Mouse (Mus musculus) heart, embryonic 13.5 days (tissue): ENCODE measurements at regions not wholly inside any gene's neighbourhood (a gene's known extent, or its start where the extent isn't known, plus 50 kb on each side); places are given as distances from the start of the nearest gene placed in this dataset.

Experiments used
- ATAC-seq: fragments of 200-750 bp; cut with Nextera tagmentation; 2 replicates; pipeline ENCODE4 v1.8.0; 2017; ENCODE audit warnings: moderate TSS enrichment; ENCODE audit not compliant: insufficient number of reproducible peaks, low FRiP score, low TSS enrichment; ENCODE audit errors: extremely low read depth
- H3K27ac ChIP-seq: fragments of 300-500 bp; sonication (generic); replicated peaks from 2 replicates; pipeline ENCODE4 v1.5.1; 2015; ENCODE audit warnings: moderate library complexity, mild to moderate bottlenecking, inconsistent platforms
- H3K27me3 ChIP-seq: fragments of 300-500 bp; sonication (generic); replicated peaks from 2 replicates; pipeline ENCODE4 v1.6.1; 2015; ENCODE audit warnings: mild to moderate bottlenecking, inconsistent platforms
- H3K36me3 ChIP-seq: fragments of 300-500 bp; sonication (generic); 2 replicates; pipeline ENCODE4 v1.6.1; 2015; ENCODE audit warnings: mild to moderate bottlenecking, inconsistent platforms
- H3K4me1 ChIP-seq: fragments of 300-500 bp; sonication (generic); 2 replicates; pipeline ENCODE4 v1.6.1; 2015; ENCODE audit warnings: inconsistent platforms
- H3K4me2 ChIP-seq: fragments of 300-500 bp; sonication (generic); 2 replicates; pipeline ENCODE4 v1.6.1; 2015; ENCODE audit warnings: inconsistent platforms, mild to moderate bottlenecking, moderate library complexity
- H3K4me3 ChIP-seq: fragments of 300-500 bp; sonication (generic); 2 replicates; pipeline ENCODE4 v1.5.1; 2015; ENCODE audit warnings: moderate library complexity, mild to moderate bottlenecking, inconsistent platforms
- H3K9ac ChIP-seq: fragments of 300-500 bp; sonication (generic); 2 replicates; pipeline ENCODE4 v1.6.1; 2015; ENCODE audit warnings: inconsistent platforms, mild to moderate bottlenecking, moderate library complexity
- H3K9me3 ChIP-seq: fragments of 300-500 bp; sonication (generic); 2 replicates; pipeline ENCODE4 v1.6.1; 2016; ENCODE audit warnings: inconsistent platforms
- WGBS: fragments of 180-500 bp; shearing (Covaris S2); methylation state at CpG from one replicate; pipeline ENCODE4 v1.1.7; 2015; ENCODE audit warnings: mixed read lengths; 5-methylcytosine and 5-hydroxymethylcytosine counted together

- Histone ChIP-seq H3K27ac (no peak overlapping the region), H3K9me3 (no peaks in the 10 kb centered on the region), H3K4me2 (no peak overlapping the region), H3K27me3 (peaks cover 6% of the 10 kb centered on the region; the same call in 1 of the 2 replicates), H3K9ac (no peak overlapping the region), H3K4me1 (peaks cover 12% of the 10 kb centered on the region), H3K4me3 (no peak overlapping the region), H3K36me3 (no peaks in the 10 kb centered on the region)
- WGBS: 78% methylated on average over 2 of the region's 2 CpGs
- no peak for ATAC-seq
Measured at GRCm38 (mm10) chrX:135075903-135076302, 66.9 kb upstream of the Zmat1 start.

DNA sequence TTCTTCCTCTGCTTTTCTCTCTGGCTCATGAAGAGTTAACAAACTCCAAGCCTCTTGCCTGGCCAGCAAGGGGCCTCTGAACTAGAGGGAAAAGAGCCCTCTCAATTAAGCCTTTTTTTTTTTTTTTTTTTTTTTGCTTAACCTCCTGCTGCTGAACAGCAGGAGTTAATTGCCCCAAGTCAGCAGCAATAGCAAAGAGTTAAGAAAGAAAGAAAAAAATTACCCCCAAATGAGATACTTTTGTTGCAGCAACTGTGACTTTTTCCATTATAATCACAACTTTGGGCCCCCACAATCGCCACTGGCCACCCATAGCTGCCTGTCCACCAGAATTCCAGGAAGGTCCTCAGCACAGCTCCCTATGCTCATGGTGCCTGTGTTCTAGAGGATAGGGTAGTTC lies 60.4 kb upstream of the Zmat1 start:
- no peak for ATAC-seq

DNA sequence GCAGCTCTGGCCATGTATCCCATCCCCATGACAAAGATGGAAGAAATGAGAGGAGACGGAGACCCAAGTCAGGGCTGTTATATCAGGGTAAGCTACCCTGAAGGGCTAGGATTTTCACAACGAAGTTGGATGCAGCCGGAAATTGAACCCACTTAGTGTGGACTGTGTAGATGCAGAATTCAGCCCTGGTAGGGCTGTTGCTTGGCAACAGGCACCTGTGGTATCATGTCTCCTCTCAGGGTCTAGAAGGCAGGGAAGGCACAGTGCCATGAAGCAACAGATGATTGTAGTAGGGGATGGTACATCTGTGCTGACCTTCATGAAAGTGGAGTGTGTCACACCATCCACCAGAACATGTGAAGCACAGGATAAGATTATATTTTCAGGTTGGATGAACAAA lies 51.2 kb upstream of the Zmat1 start:
- H3K27ac ChIP-seq: no peak overlapping the region
- H3K4me2 ChIP-seq: no peak overlapping the region
- H3K27me3 ChIP-seq: peaks cover 4% of the 10 kb centered on the region
- no peaks in the 10 kb centered on the region for H3K36me3 ChIP-seq
- no peak overlapping the region for H3K4me3 ChIP-seq
- no peaks in the 10 kb centered on the region for H3K9me3 ChIP-seq
- no peak overlapping the region for H3K9ac ChIP-seq
- ATAC-seq: no peak
- peaks cover 10% of the 10 kb centered on the region for H3K4me1 ChIP-seq
- 76% methylated on average over 3 of the region's 3 CpGs for WGBS

More for the DNA sequence above, 60.4 kb upstream of the Zmat1 start:
- H3K9ac ChIP-seq: no peak overlapping the region
- H3K36me3 ChIP-seq: no peaks in the 10 kb centered on the region
- no peaks in the 10 kb centered on the region for H3K9me3 ChIP-seq
- no peak overlapping the region for H3K27ac ChIP-seq
- no peak overlapping the region for H3K4me2 ChIP-seq
- 35% methylated on average over 1 of the region's 1 CpGs for WGBS
- 0 out of 2 replicates have a peak, but pooled peaks cover 3% of the 10 kb centered on the region for H3K27me3 ChIP-seq
- no peak overlapping the region for H3K4me3 ChIP-seq
- peaks cover 2% of the 10 kb centered on the region; the same call in 1 of the 2 replicates for H3K4me1 ChIP-seq

GRCm38 (mm10) chrX:135058949-135059348 lies 49.9 kb upstream of the Zmat1 start:
- no peak overlapping the region for H3K4me2 ChIP-seq
- H3K27me3 ChIP-seq: peaks cover 10% of the 10 kb centered on the region
- H3K4me3 ChIP-seq: no peak overlapping the region
- 39% methylated on average over 3 of the region's 3 CpGs for WGBS
- ATAC-seq: no peak
- H3K27ac ChIP-seq: no peak overlapping the region
- H3K9ac ChIP-seq: no peak overlapping the region
- H3K36me3 ChIP-seq: no peaks in the 10 kb centered on the region
- no peaks in the 10 kb centered on the region for H3K9me3 ChIP-seq
- peaks cover 3% of the 10 kb centered on the region for H3K4me1 ChIP-seq
